Mouse (Mus musculus) embryonic facial prominence, embryonic 11.5 days (tissue): ENCODE results near the gene Popdc3. TPM values are rescaled to one million over a fixed set of nuclear protein-coding genes. Genes with fewer than 3 reads are reported as not detected.
"Not testable (repeated sequence)": the region's sequence is repeated elsewhere in the genome, so short reads cannot be mapped to it uniquely, and the experiment has no call there.

ENCODE experiments used
- ATAC-seq: fragments of 200-750 bp; cut with Nextera tagmentation; replicated peaks from 2 replicates; pipeline ENCODE4 v1.8.0; 2017; ENCODE audit warnings: low read depth; ENCODE audit not compliant: insufficient number of reproducible peaks, low FRiP score, low TSS enrichment
- DNase-seq: peaks from one replicate; pipeline ENCODE4 v3.0.0-alpha.2; 2015; ENCODE audit warnings: low spot score
- H3K27ac ChIP-seq: fragments of 300-500 bp; sonication (generic); replicated peaks from 2 replicates; pipeline ENCODE4 v1.5.1; 2014; ENCODE audit warnings: mild to moderate bottlenecking, low read depth, low read length, control low read depth
- H3K27me3 ChIP-seq: fragments of 300-500 bp; sonication (generic); 2 replicates; pipeline ENCODE4 v1.6.1; 2014; ENCODE audit warnings: mild to moderate bottlenecking, low read length, moderate library complexity, mixed read lengths; ENCODE audit not compliant: control insufficient read depth, insufficient read depth
- H3K36me3 ChIP-seq: fragments of 300-500 bp; sonication (generic); replicated peaks from 2 replicates; pipeline ENCODE4 v1.6.1; 2014; ENCODE audit warnings: low read depth, mild to moderate bottlenecking, low read length, moderate library complexity, mixed read lengths; ENCODE audit not compliant: control insufficient read depth, insufficient read depth
- H3K4me1 ChIP-seq: fragments of 300-500 bp; sonication (generic); 2 replicates; pipeline ENCODE4 v1.6.1; 2014; ENCODE audit warnings: low read length, mixed read lengths; ENCODE audit not compliant: control insufficient read depth, insufficient read depth
- H3K4me2 ChIP-seq: fragments of 300-500 bp; sonication (generic); 2 replicates; pipeline ENCODE4 v1.6.1; 2014; ENCODE audit warnings: low read depth, mild to moderate bottlenecking, control low read depth, low read length, moderate library complexity
- H3K4me3 ChIP-seq: fragments of 300-500 bp; sonication (generic); 2 replicates; pipeline ENCODE4 v1.5.1; 2014; ENCODE audit warnings: low read depth, low read length, control low read depth
- H3K9ac ChIP-seq: fragments of 300-500 bp; sonication (generic); replicated peaks from 2 replicates; pipeline ENCODE4 v1.6.1; 2014; ENCODE audit warnings: mild to moderate bottlenecking, control low read depth, low read length
- H3K9me3 ChIP-seq: fragments of 300-500 bp; sonication (generic); replicated peaks from 2 replicates; pipeline ENCODE4 v1.6.1; 2016; ENCODE audit warnings: mild to moderate bottlenecking, low read length, inconsistent platforms, mixed read lengths; ENCODE audit not compliant: control insufficient read depth
- WGBS: fragments of 180-500 bp; shearing (Covaris S2); extraction: QIAGEN DNeasy Blood & Tissue Kit; methylation state at CpG from one replicate; pipeline ENCODE4 v1.1.7; 2014; 5-methylcytosine and 5-hydroxymethylcytosine counted together
- polyA plus RNA-seq: library from polyadenylated mRNA; unstranded; fragments of >200 nt; fragmentation: Nextera tagmentation; extraction: Ambion mirVana; gene quantifications from 2 replicates; pipeline ENCODE4 v1.2.1, GENCODE M21; 2014

Gene Popdc3
- polyA plus RNA-seq, 1 experiment from 2014 or later: 0.62 TPM

DNA sequence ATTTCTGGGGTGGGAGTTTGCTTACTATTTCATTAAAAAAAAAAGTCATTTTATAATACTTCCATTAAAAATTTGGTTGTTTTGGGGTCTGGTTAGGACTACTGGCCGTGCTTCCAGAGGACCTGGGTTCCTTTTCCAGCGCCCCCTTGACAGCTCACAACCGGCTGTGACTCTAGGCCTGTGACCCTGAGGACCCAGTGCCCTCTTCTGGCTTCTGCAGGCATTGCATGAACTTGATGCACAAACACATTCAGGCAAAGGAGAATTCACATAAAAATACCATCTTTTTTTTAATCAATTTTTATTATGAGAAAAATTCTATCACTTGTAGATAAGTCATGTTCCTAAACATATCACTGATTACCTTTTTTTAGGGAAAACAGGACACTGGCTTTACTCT lies 170.2 kb downstream of the Popdc3 start:
- not testable (repeated sequence) for H3K27ac ChIP-seq, H3K4me2 ChIP-seq, DNase-seq, H3K27me3 ChIP-seq, H3K4me3 ChIP-seq, H3K36me3 ChIP-seq, H3K9ac ChIP-seq, H3K4me1 ChIP-seq, ATAC-seq, H3K9me3 ChIP-seq
- WGBS: 81% methylated on average over 3 of the region's 3 CpGs

DNA sequence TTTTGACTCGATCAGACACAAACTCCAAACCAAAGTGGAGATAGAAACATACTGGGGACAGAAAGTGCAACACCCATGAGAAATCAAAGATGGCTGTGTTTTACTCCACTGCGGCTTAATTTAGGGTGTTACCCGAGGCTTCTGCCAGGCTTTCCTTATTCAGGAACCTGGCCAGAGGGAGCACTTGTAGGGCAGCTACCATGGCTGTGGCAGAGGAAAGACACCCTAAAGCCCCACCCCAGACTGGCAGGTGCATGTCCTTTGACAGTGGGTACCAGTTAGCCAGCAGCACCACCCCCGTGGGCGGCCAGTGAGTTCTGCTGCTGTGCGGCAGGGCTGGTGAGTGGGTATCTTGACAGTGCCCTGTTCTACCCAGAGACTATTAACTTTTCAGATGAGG lies 178.2 kb downstream of the Popdc3 start:
- WGBS: 90% methylated on average over 6 of the region's 6 CpGs
- Histone ChIP-seq H3K27me3 (no peaks in the 10 kb centered on the region), H3K4me1 (no peaks in the 10 kb centered on the region)

DNA sequence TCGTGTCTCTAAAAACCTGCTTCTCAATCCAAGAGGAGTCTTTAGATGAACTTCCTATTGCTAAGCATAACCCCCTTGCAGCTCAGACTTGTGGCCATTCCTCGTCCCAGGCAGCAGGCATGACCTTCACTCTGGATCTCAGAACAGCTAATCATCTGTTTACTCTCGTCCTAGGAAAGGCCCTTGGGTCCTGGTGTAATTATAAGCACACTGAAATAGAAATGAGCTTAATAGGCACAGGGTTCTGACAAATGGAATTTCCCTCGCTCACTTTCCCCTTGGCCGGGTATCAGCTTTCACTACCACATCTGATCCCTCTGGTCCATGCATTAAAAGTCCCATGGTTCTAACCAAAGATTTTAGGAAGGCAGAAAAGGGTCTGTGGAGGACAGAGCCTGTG lies 185.5 kb downstream of the Popdc3 start:
- no peak overlapping the region for H3K4me3 ChIP-seq
- H3K9me3 ChIP-seq: no peaks in the 10 kb centered on the region
- H3K27ac ChIP-seq: no peak overlapping the region
- no peaks in the 10 kb centered on the region for H3K27me3 ChIP-seq
- H3K9ac ChIP-seq: no peak overlapping the region
- no peak for ATAC-seq
- no peaks in the 10 kb centered on the region for H3K4me1 ChIP-seq
- H3K36me3 ChIP-seq: no peaks in the 10 kb centered on the region
- no peak overlapping the region for H3K4me2 ChIP-seq
- 27% methylated on average over 5 of the region's 5 CpGs for WGBS
- peak; percentile 36 for DNase-seq

More for the DNA sequence above, 178.2 kb downstream of the Popdc3 start:
- no peak overlapping the region for H3K4me2 ChIP-seq
- no peaks in the 10 kb centered on the region for H3K36me3 ChIP-seq
- no peak for ATAC-seq
- no peaks in the 10 kb centered on the region for H3K9me3 ChIP-seq
- no peak overlapping the region for H3K9ac ChIP-seq
- no peak overlapping the region for H3K27ac ChIP-seq
- no peak overlapping the region for H3K4me3 ChIP-seq
- no peak for DNase-seq

DNA sequence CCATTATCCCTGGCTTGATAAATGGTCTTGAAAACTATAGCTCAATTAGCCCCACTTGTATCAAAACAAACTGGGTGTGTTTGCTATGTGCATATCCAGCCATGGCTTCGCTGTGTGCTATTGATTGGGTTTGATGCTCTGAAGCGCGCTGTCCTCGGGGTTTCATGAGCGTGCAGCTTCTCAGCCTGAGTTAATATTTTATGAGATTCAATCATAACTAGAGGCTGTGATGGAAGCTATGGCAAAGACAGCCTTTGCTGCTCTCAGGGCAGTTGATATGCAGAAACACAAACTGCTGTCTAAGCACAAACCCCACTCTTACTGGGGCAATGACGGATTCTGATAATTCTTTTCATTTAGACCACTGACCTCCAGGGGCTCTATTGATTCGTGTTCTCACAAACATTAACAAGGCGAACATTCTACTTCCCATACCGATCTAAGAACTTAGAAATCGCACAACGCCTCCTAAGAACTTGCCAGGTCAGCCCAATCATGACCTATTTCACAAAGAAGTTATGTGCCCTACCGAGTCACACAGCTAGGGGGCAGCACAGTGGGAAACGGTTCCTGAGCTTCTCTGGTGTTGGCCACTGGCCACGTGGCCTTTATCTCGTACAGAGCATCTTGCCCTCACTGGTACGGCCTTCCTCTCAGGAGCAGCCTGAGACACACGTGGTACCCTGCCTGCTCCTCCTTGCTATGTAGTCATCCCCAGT lies 189.2 kb downstream of the Popdc3 start:
- WGBS: 87% methylated on average over 17 of the region's 17 CpGs
- Histone ChIP-seq H3K27me3 (no peaks in the 10 kb centered on the region), H3K36me3 (no peaks in the 10 kb centered on the region), H3K27ac (no peak overlapping the region), H3K4me1 (no peaks in the 10 kb centered on the region), H3K9ac (no peak overlapping the region), H3K4me3 (no peak overlapping the region), H3K4me2 (no peak overlapping the region), H3K9me3 (no peaks in the 10 kb centered on the region)
- no peak for DNase-seq
- ATAC-seq: no peak

Other genes starting within 250 kb of the Popdc3 start
- 28.0 and 28.1 TPM in 2 replicates for gene Prep, start 110.9 kb upstream of the Popdc3 start, polyA plus RNA-seq
- gene Bves, start 157.7 kb downstream of the Popdc3 start, polyA plus RNA-seq: 2.1 and 2.7 TPM in 2 replicates